Mouse (Mus musculus) hindbrain, postnatal 0 days (tissue): ENCODE measurements at regions not wholly inside any gene's neighbourhood (a gene's known extent, or its start where the extent isn't known, plus 50 kb on each side); places are given as distances from the start of the nearest gene placed in this dataset.
A peak's percentile ranks its signal among the peaks of the same experiment; 100 is the strongest.

Experiments used
- ATAC-seq: fragments of 200-750 bp; cut with Nextera tagmentation; 2 replicates; pipeline ENCODE4 v1.8.0; 2017; ENCODE audit warnings: mild to moderate bottlenecking, moderate TSS enrichment, moderate library complexity
- DNase-seq: peaks from one replicate; pipeline ENCODE4 v3.0.0-alpha.2; 2015; ENCODE audit warnings: low spot score
- H3K27ac ChIP-seq: fragments of 300-500 bp; sonication (generic); 2 replicates; pipeline ENCODE4 v1.5.1; 2014; ENCODE audit warnings: mild to moderate bottlenecking
- H3K27me3 ChIP-seq: fragments of 300-500 bp; sonication (generic); 2 replicates; pipeline ENCODE4 v1.6.1; 2014; ENCODE audit warnings: low read length, mixed read lengths; ENCODE audit not compliant: insufficient read depth
- H3K36me3 ChIP-seq: fragments of 300-500 bp; sonication (generic); 2 replicates; pipeline ENCODE4 v1.6.1; 2014; ENCODE audit warnings: low read length, mixed read lengths; ENCODE audit not compliant: insufficient read depth
- H3K4me1 ChIP-seq: fragments of 300-500 bp; sonication (generic); 2 replicates; pipeline ENCODE4 v1.6.1; 2014; ENCODE audit warnings: antibody characterized with exemption, low read length, mixed read lengths; ENCODE audit not compliant: insufficient read depth
- H3K4me2 ChIP-seq: fragments of 300-500 bp; sonication (generic); 2 replicates; pipeline ENCODE4 v1.6.1; 2014; ENCODE audit warnings: low read depth, mild to moderate bottlenecking, low read length, moderate library complexity, mixed read lengths
- H3K4me3 ChIP-seq: fragments of 300-500 bp; sonication (generic); 2 replicates; pipeline ENCODE4 v1.5.1; 2014; ENCODE audit warnings: low read length
- H3K9ac ChIP-seq: fragments of 300-500 bp; sonication (generic); replicated peaks from 2 replicates; pipeline ENCODE4 v1.6.1; 2014; ENCODE audit warnings: mild to moderate bottlenecking, low read length, moderate library complexity, mixed read lengths
- H3K9me3 ChIP-seq: fragments of 300-500 bp; sonication (generic); 2 replicates; pipeline ENCODE4 v1.6.1; 2016; ENCODE audit warnings: low read length, mixed read lengths
- CTCF ChIP-seq: IDR thresholded peaks from 2 replicates; pipeline ENCODE4 v1.5.1; 2016; ENCODE audit warnings: antibody characterized with exemption, control low read depth, low read depth
- WGBS: fragments of 180-500 bp; shearing (Covaris S2); extraction: QIAGEN DNeasy Blood & Tissue Kit; methylation state at CpG from one replicate; pipeline ENCODE4 v1.1.7; 2014; 5-methylcytosine and 5-hydroxymethylcytosine counted together

DNA sequence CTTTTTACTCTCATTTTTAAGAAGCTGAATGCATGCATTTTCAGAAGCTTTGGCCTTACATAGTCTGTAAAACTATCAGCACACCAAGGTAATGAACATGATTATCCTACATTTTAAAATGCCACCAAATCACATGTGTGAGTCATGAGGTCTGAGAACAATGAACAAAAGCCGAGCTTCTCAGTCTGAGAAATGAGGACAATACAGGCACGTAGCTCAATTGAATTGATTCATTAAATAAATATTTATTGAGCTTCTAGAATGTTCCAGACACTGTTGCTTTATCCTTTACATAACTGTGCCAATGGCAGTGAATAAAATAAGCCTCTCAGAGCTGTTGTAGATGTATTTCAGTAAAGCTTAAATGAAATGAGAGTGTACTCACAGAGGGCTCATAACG is 154.0 kb upstream of the Bdnf start:
- DNase-seq (no peak), ATAC-seq (no peak)
- H3K36me3 ChIP-seq = no peaks in the 10 kb centered on the region
- H3K4me3 ChIP-seq = no peak overlapping the region
- H3K4me1 ChIP-seq = no peaks in the 10 kb centered on the region
- H3K4me2 ChIP-seq = no peak overlapping the region
- TF ChIP-seq CTCF = no peak
- no peak overlapping the region for H3K27ac ChIP-seq
- WGBS = 70% methylated on average over 3 of the region's 3 CpGs
- no peak overlapping the region for H3K9ac ChIP-seq
- H3K27me3 ChIP-seq = no peaks in the 10 kb centered on the region
- no peaks in the 10 kb centered on the region for H3K9me3 ChIP-seq

DNA sequence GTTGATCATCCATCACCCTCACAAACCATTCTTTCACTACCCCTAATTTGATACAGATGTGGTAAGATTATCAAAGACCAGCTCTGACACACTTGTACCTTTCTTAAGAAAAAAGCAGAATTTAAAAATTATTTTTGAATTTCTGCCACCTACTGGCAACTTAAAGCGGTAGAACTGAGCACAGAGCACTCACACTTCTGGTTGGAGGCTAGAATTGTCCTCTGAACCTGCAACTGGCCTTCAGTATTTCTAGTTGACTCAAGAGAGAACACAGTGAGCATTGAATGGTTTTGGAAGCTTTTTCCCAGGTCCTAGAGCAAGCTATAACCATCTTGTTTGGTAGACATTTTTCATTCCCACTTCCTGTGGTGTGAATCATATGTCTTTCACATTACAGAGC is 135.0 kb upstream of the Bdnf start:
- DNase-seq (no peak), ATAC-seq (no peak)
- Histone ChIP-seq H3K9ac (no peak overlapping the region), H3K27ac (no peak overlapping the region), H3K4me2 (no peak overlapping the region), H3K4me3 (no peak overlapping the region), H3K9me3 (no peaks in the 10 kb centered on the region), H3K36me3 (no peaks in the 10 kb centered on the region), H3K4me1 (no peaks in the 10 kb centered on the region), H3K27me3 (no peaks in the 10 kb centered on the region)
- no peak for TF ChIP-seq CTCF
- 65% methylated on average over 1 of the region's 1 CpGs for WGBS

GRCm38 (mm10) chr2:109546486-109547115 is 127.9 kb upstream of the Bdnf start:
- Histone ChIP-seq H3K27ac (no peak overlapping the region), H3K9me3 (no peaks in the 10 kb centered on the region), H3K36me3 (no peaks in the 10 kb centered on the region), H3K4me1 (no peaks in the 10 kb centered on the region), H3K4me2 (no peak overlapping the region), H3K9ac (no peak overlapping the region), H3K4me3 (no peak overlapping the region), H3K27me3 (no peaks in the 10 kb centered on the region)
- 76% methylated on average over 7 of the region's 7 CpGs for WGBS
- ATAC-seq (no peak), DNase-seq (peak; percentile 2)
- TF ChIP-seq CTCF = no peak

- Histone ChIP-seq H3K27me3 (no peaks in the 10 kb centered on the region), H3K27ac (no peak overlapping the region), H3K9me3 (0 out of 2 replicates have a peak, but pooled peaks cover 2% of the 10 kb centered on the region), H3K4me2 (no peak overlapping the region), H3K4me1 (no peaks in the 10 kb centered on the region), H3K36me3 (no peaks in the 10 kb centered on the region), H3K9ac (no peak overlapping the region), H3K4me3 (no peak overlapping the region)
- no peak for TF ChIP-seq CTCF
- DNase-seq (no peak), ATAC-seq (no peak)
- WGBS = 75% methylated on average over 6 of the region's 6 CpGs
These were observed 119.9 kb upstream of the Bdnf start for GRCm38 (mm10) chr2:109554644-109555043.

GRCm38 (mm10) chr2:109559088-109560030 is 115.1 kb upstream of the Bdnf start:
- ATAC-seq = no peak
- 82% methylated on average over 9 of the region's 9 CpGs for WGBS
- no peaks in the 10 kb centered on the region for H3K9me3 ChIP-seq
- H3K4me1 ChIP-seq = no peaks in the 10 kb centered on the region
- no peak overlapping the region for H3K4me2 ChIP-seq
- no peaks in the 10 kb centered on the region for H3K36me3 ChIP-seq
- no peaks in the 10 kb centered on the region for H3K27me3 ChIP-seq
- no peak overlapping the region for H3K27ac ChIP-seq
- no peak overlapping the region for H3K9ac ChIP-seq
- no peak for TF ChIP-seq CTCF
- DNase-seq = no peak
- H3K4me3 ChIP-seq = no peak overlapping the region

DNA sequence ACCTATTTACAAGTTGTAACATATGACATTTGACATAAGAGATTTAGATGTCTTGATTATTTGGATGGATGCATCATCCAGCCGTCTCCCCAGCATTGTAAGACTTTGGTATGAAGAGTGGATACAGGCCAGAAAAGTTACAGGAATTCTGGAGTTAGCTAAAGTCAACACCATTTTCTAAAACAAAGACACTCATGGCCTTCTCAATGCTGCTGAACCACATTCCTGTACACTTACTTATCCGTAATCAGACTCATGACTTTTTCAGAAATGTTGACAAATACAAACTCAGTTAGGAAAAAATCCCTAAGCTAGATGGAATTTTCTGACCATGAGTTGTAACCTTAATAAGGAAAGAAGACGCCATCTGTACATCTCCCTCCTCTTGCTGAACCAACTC is 111.5 kb upstream of the Bdnf start:
- H3K4me3 ChIP-seq = no peak overlapping the region
- H3K27me3 ChIP-seq = no peaks in the 10 kb centered on the region
- H3K4me2 ChIP-seq = no peak overlapping the region
- H3K4me1 ChIP-seq = no peaks in the 10 kb centered on the region
- TF ChIP-seq CTCF = no peak
- no peak overlapping the region for H3K9ac ChIP-seq
- H3K27ac ChIP-seq = no peak overlapping the region
- 85% methylated on average over 3 of the region's 3 CpGs for WGBS
- H3K9me3 ChIP-seq = no peaks in the 10 kb centered on the region
- ATAC-seq (no peak), DNase-seq (no peak)
- H3K36me3 ChIP-seq = no peaks in the 10 kb centered on the region

DNA sequence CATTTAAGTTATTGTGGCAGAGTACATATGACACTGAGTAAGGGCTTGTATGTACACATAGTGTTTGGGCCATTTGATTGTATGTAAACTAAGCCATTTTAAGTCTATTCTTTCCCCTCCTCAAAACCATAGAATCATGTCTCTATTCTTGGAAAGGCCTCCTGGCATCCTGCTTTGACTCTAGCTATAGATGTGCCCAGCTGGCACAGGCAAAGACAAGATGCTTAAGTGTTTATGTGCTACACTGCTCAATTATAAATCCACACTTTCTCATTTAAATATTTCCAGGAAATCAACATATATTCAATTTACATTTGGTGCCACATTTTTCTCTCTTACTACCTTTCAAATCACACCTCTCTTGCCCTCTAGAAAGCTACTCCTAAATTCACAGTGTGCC is 97.6 kb upstream of the Bdnf start:
- ATAC-seq (no peak), DNase-seq (no peak)
- no peaks in the 10 kb centered on the region for H3K9me3 ChIP-seq
- no peaks in the 10 kb centered on the region for H3K36me3 ChIP-seq
- no peak overlapping the region for H3K9ac ChIP-seq
- no peak overlapping the region for H3K4me3 ChIP-seq
- no peaks in the 10 kb centered on the region for H3K4me1 ChIP-seq
- no peak for TF ChIP-seq CTCF
- H3K4me2 ChIP-seq = no peak overlapping the region
- no peak overlapping the region for H3K27ac ChIP-seq
- H3K27me3 ChIP-seq = no peaks in the 10 kb centered on the region
